Mouse (Mus musculus): ENCODE measurements around the gene Stk26. TPM values are rescaled to one million over a fixed set of nuclear protein-coding genes. Genes with fewer than 3 reads are reported as not detected.

Stk26 gene
- 1.1 and 1.9 TPM in 2 replicates for polyA plus RNA-seq (2016; fragmentation: Nextera tagmentation; extraction: Ambion mirVana)

DNA sequence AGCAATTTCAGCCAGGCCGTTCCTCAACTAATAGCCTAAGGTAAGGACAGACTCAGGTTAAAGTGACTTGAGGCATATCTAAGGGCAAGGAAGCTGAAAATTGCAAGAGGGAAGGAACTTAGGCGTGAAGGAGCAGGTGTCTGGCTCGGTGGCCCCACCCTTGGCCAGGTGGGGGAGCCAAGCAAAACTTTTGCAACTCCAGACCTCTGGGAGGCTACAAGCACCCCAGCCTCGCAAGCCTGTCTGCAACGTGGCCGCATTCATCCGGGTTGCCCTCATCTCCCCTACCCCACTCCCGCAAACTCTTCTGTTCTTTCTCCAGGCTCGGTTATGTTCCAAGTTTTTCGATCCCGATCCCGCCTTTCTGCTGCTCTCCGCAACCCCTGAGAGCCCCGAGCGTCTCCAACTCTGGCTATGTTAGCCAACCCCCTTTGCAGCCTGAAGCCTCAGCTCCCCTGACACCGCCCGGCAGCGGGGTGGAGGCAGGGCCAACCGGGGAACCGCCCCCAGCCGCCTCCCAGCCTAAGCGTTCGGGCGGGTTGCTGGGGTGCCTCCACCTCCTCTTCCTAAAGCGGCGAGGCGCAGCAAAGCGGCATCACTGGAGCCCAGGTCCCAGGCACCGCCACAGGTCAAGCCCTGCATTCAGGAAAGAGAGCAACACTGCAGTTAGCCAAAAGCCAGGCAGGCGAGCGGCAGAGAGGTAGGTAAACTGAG lies at the start of gene Stk26:
Gene Stk26, plus strand, starts transcription at position 201 of the 714 bp plus-strand sequence.
- 23% methylated on average over 31 of the region's 31 CpGs for WGBS
- ATAC-seq (ENCODE audit: low FRiP score, low read depth) = peak; percentile 92
- Histone ChIP-seq H3K9ac (replicated peaks) (peak within 1 kb of the TSS; percentile 37), H3K9me3 (no peaks in the 10 kb centered on the region), H3K27me3 (peaks cover 24% of the 10 kb centered on the region), H3K4me2 (replicated peaks) (peak within 1 kb of the TSS; percentile 74), H3K27ac (replicated peaks) (no peak within 1 kb of the TSS), H3K36me3 (no peaks in the 10 kb centered on the region), H3K4me3 (peak within 1 kb of the TSS; percentile 44), H3K4me1 (no peaks in the 10 kb centered on the region)

DNA sequence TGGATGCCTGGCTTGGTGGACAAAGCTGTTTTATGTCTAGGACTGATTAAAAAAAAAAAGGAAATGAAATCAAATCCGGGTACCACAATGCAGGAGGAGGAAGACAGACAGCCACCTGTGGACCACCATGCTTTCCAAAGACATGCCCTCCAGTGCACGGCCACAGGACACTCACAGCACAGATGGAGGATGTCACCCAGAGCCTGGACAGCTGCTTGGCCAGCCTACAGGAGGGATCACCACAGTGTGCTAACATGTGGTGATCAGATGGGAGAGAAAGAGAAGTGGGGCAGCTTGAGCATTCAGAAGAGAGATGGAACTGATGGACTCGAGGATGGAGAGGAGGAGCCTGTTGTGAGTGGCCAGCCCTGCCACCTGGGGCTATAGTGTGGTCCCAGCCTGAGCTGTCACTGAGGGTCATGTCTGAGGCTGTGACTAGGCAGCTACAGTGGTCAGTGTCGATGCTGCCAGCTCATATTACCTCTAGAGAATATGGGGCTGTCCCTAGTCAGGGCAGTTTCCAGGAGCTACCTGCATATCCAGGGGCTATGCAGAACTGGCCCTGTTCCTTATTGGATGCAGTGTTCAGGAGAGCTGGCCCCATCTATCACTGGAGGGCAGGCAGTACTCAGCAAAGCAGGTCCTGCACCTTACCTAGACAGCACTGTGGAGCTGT lies 47.7 kb upstream of the Stk26 start:
- no peaks in the 10 kb centered on the region for H3K9me3 ChIP-seq
- H3K4me3 ChIP-seq = no peak overlapping the region
- H3K4me2 ChIP-seq (replicated peaks) = no peak overlapping the region
- WGBS = 60% methylated on average over 4 of the region's 4 CpGs
- H3K36me3 ChIP-seq = no peaks in the 10 kb centered on the region
- no peak overlapping the region for H3K27ac ChIP-seq (replicated peaks)
- ATAC-seq (ENCODE audit: low FRiP score, low read depth) = no peak
- no peak overlapping the region for H3K9ac ChIP-seq (replicated peaks)
- no peaks in the 10 kb centered on the region for H3K4me1 ChIP-seq
- H3K27me3 ChIP-seq = peaks cover 44% of the 10 kb centered on the region

GRCm38 (mm10) chrX:50797798-50798197 lies 43.0 kb upstream of the Stk26 start:
- Histone ChIP-seq H3K4me3 (no peak overlapping the region), H3K27me3 (peaks cover 40% of the 10 kb centered on the region), H3K36me3 (no peaks in the 10 kb centered on the region), H3K4me2 (replicated peaks) (no peak overlapping the region), H3K9me3 (no peaks in the 10 kb centered on the region), H3K27ac (replicated peaks) (no peak overlapping the region), H3K9ac (replicated peaks) (no peak overlapping the region), H3K4me1 (no peaks in the 10 kb centered on the region)
- 40% methylated on average over 1 of the region's 1 CpGs for WGBS
- ATAC-seq (ENCODE audit: low FRiP score, low read depth) = peak; percentile 19; the same call in 1 of the 2 replicates

- Histone ChIP-seq H3K9me3 (no peaks in the 10 kb centered on the region), H3K9ac (replicated peaks) (no peak overlapping the region), H3K27ac (replicated peaks) (no peak overlapping the region), H3K4me1 (no peaks in the 10 kb centered on the region), H3K27me3 (peaks cover 35% of the 10 kb centered on the region), H3K4me2 (replicated peaks) (0 out of 2 replicates have a peak overlapping the region, but pooled peaks have one; percentile 11), H3K36me3 (no peaks in the 10 kb centered on the region), H3K4me3 (no peak overlapping the region)
- no peak for ATAC-seq (ENCODE audit: low FRiP score, low read depth)
- 43% methylated on average over 10 of the region's 10 CpGs for WGBS
These were observed 42.3 kb upstream of the Stk26 start for GRCm38 (mm10) chrX:50798571-50798970.

GRCm38 (mm10) chrX:50799656-50800188 lies 41.1 kb upstream of the Stk26 start:
- no peaks in the 10 kb centered on the region for H3K36me3 ChIP-seq
- H3K9ac ChIP-seq (replicated peaks) = no peak overlapping the region
- no peaks in the 10 kb centered on the region for H3K9me3 ChIP-seq
- H3K4me3 ChIP-seq = no peak overlapping the region
- WGBS = 65% methylated on average over 8 of the region's 8 CpGs
- H3K27me3 ChIP-seq = peaks cover 32% of the 10 kb centered on the region
- no peaks in the 10 kb centered on the region for H3K4me1 ChIP-seq
- H3K4me2 ChIP-seq (replicated peaks) = no peak overlapping the region
- ATAC-seq (ENCODE audit: low FRiP score, low read depth) = no peak
- H3K27ac ChIP-seq (replicated peaks) = no peak overlapping the region

DNA sequence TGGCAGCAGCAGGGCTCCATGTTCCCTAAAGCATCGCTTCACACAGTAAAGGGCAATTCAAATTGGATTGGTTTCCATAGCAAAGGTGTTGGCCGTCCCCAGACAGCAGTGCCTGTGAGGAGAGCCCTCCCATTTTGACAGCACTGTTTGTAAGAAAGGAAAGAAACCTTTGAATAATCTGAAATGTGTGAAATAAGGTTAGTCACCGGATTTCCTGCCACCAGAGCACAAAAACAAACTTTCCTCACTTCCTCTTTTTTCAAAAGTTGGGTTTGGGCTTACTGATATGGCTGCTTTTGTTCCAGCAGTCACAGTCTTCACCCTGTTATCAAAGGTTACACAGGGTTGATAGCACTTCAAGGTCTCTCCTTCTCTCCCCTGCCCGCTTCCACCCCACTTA lies 35.2 kb upstream of the Stk26 start:
- 46% methylated on average over 4 of the region's 4 CpGs for WGBS
- Histone ChIP-seq H3K27ac (replicated peaks) (no peak overlapping the region), H3K4me3 (no peak overlapping the region), H3K4me2 (replicated peaks) (no peak overlapping the region), H3K9ac (replicated peaks) (no peak overlapping the region), H3K4me1 (no peaks in the 10 kb centered on the region), H3K9me3 (no peaks in the 10 kb centered on the region), H3K27me3 (peaks cover 11% of the 10 kb centered on the region), H3K36me3 (no peaks in the 10 kb centered on the region)
- ATAC-seq (ENCODE audit: low FRiP score, low read depth) = no peak

DNA sequence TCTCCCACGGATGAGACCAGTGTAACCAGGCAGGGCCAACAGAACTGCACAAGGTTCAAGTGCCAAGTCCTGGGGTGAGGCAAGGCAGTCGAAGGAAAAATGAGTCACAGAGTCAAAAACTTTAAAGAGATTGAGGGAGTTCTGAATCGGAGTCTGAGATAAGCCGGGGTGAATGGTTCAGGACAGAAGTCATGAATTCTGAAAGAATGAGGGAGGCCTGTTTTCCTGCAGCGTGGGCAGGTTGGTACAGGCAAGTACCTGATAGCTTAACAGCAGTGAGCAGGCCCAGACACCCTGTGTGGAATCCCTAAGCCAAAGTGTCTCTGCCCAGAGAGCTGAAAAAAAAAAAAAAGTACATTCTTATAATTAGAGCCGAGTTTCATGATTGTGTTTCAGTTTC lies 17.0 kb upstream of the Stk26 start:
- ATAC-seq (ENCODE audit: low FRiP score, low read depth) = no peak
- H3K27me3 ChIP-seq = no peaks in the 10 kb centered on the region
- no peaks in the 10 kb centered on the region for H3K36me3 ChIP-seq
- no peaks in the 10 kb centered on the region for H3K9me3 ChIP-seq
- H3K27ac ChIP-seq (replicated peaks) = no peak overlapping the region
- H3K9ac ChIP-seq (replicated peaks) = no peak overlapping the region
- 76% methylated on average over 6 of the region's 6 CpGs for WGBS
- H3K4me3 ChIP-seq = no peak overlapping the region
- H3K4me2 ChIP-seq (replicated peaks) = no peak overlapping the region
- H3K4me1 ChIP-seq = no peaks in the 10 kb centered on the region

- 84% methylated on average over 3 of the region's 3 CpGs for WGBS
- H3K4me3 ChIP-seq = no peak overlapping the region
- H3K9ac ChIP-seq (replicated peaks) = no peak overlapping the region
- H3K27ac ChIP-seq (replicated peaks) = no peak overlapping the region
- no peaks in the 10 kb centered on the region for H3K4me1 ChIP-seq
- no peaks in the 10 kb centered on the region for H3K9me3 ChIP-seq
- no peaks in the 10 kb centered on the region for H3K36me3 ChIP-seq
- peaks cover 7% of the 10 kb centered on the region; the same call in 1 of the 2 replicates for H3K27me3 ChIP-seq
- H3K4me2 ChIP-seq (replicated peaks) = no peak overlapping the region
- no peak for ATAC-seq (ENCODE audit: low FRiP score, low read depth)
These were observed 5.3 kb upstream of the Stk26 start for GRCm38 (mm10) chrX:50835592-50835991.

- no peaks in the 10 kb centered on the region for H3K4me1 ChIP-seq
- H3K4me2 ChIP-seq (replicated peaks) = no peak overlapping the region
- no peak overlapping the region for H3K9ac ChIP-seq (replicated peaks)
- H3K36me3 ChIP-seq = no peaks in the 10 kb centered on the region
- WGBS = 71% methylated on average over 10 of the region's 10 CpGs
- peaks cover 9% of the 10 kb centered on the region for H3K27me3 ChIP-seq
- no peak for ATAC-seq (ENCODE audit: low FRiP score, low read depth)
- H3K4me3 ChIP-seq = no peak overlapping the region
- no peak overlapping the region for H3K27ac ChIP-seq (replicated peaks)
- no peaks in the 10 kb centered on the region for H3K9me3 ChIP-seq
These were observed 4.7 kb upstream of the Stk26 start for GRCm38 (mm10) chrX:50836029-50836691.

- Histone ChIP-seq H3K4me2 (replicated peaks) (peak overlapping the region; percentile 74), H3K4me1 (no peaks in the 10 kb centered on the region), H3K9me3 (no peaks in the 10 kb centered on the region), H3K27me3 (peaks cover 24% of the 10 kb centered on the region), H3K27ac (replicated peaks) (no peak overlapping the region), H3K9ac (replicated peaks) (peak overlapping the region; percentile 37), H3K36me3 (no peaks in the 10 kb centered on the region), H3K4me3 (peak overlapping the region; percentile 44)
- 22% methylated on average over 21 of the region's 23 CpGs for WGBS
- peak; percentile 73 for ATAC-seq (ENCODE audit: low FRiP score, low read depth)
These were observed 740 bp downstream of the Stk26 start for GRCm38 (mm10) chrX:50841587-50841986.

GRCm38 (mm10) chrX:50842046-50842445 lies 1.2 kb downstream of the Stk26 start:
- Histone ChIP-seq H3K36me3 (no peaks in the 10 kb centered on the region), H3K27me3 (peaks cover 24% of the 10 kb centered on the region), H3K4me1 (no peaks in the 10 kb centered on the region), H3K4me2 (replicated peaks) (peak overlapping the region; percentile 74), H3K4me3 (peak overlapping the region; percentile 44), H3K9ac (replicated peaks) (no peak overlapping the region), H3K9me3 (no peaks in the 10 kb centered on the region), H3K27ac (replicated peaks) (no peak overlapping the region)
- WGBS = 49% methylated on average over 8 of the region's 9 CpGs
- 0 out of 2 replicates have a peak, but pooled peaks have one; percentile 30 for ATAC-seq (ENCODE audit: low FRiP score, low read depth)
